Mouse (Mus musculus) hematopoietic stem cell, adult 5-6 weeks (primary cell): ENCODE measurements at regions not wholly inside any gene's neighbourhood (a gene's known extent, or its start where the extent isn't known, plus 50 kb on each side); places are given as distances from the start of the nearest gene placed in this dataset.
A peak's percentile ranks its signal among the peaks of the same experiment; 100 is the strongest.

Source experiments
- ATAC-seq, 2 experiments: fragments of 125-278 bp in 1 of 2; replicated peaks in 1 of 2; 2 replicates each; pipeline ENCODE4 v1.8.0; 2016 to 2017; ENCODE audit warnings: inconsistent platforms in 2 of 2, mild to moderate bottlenecking in 2 of 2, moderate number of reproducible peaks in 2 of 2, low read depth in 1 of 2, moderate TSS enrichment in 1 of 2; ENCODE audit not compliant: low FRiP score in 2 of 2, poor library complexity in 2 of 2, severe bottlenecking in 2 of 2, insufficient read depth in 1 of 2, low TSS enrichment in 1 of 2

DNA sequence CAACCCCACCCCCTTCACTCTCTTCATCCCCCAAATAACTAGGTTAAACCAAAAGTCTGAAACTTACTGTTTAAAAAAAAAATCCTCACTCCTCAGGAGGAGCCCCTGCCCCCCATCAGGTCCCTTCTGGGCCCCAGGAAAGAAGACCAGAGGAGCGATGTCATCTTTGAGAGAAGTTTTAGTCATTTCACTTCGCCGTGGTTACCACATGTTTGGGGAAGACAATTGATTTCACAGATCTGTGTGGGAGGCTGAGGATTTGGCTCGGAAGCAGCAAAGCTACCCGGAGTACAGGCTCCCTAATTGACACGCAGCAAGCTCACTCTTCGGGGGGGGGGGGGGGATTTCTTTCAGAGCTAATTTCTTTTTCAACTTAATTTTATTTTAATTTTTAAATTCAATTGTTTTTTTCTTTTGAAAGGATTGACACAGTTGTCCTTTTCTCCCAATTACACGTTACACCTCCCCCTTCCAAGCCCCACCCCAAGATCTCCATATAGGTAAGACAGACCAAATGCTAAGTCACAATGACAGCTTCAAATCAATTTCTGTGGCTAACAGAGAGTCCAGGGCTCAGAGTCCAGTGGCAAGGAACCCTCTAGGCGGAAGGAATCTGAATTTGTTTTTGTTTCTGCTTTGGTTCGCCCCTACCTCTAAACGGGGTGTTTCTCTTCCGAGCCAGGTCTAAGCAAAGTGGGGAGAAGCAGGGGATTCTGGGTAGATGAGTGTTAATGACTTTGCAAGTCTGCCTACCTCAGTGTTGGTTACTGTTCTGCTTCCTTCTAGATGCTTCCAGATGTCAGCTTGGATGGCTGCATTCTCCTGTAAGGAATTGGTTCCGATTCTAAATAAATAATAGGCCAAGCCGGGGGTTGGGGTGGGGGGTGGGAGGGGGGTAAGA lies 98.2 kb upstream of the Ado start:
- ATAC-seq = peak; percentile 47 to 63

DNA sequence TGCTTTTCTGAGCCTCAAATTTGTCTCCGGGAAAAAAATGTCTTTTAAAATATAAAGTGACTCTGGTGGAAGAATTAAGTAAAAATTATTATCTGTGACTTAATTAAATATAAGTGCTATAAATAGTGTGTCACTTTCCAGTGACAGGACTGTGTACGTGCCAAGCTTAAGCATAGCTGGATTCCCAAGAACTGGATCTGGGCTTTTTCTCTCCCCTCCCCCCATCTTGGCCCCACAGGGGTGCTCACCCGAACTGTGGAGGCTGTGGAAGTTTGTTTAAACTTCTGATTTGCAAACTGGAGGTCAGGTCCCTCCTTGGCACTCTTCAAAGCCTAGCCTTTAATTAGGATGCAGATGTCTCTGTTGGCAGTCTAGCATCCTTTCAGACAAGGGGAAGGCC lies 97.1 kb upstream of the Ado start:
- ATAC-seq = no peak

- peak in 1 of 2 experiments; percentile 16; a peak in 1 of 4 replicates for ATAC-seq
Measured at GRCm38 (mm10) chr10:67644280-67644679, 95.5 kb upstream of the Ado start.

- no peak for ATAC-seq
Measured at GRCm38 (mm10) chr10:67643685-67644084, 94.9 kb upstream of the Ado start.

DNA sequence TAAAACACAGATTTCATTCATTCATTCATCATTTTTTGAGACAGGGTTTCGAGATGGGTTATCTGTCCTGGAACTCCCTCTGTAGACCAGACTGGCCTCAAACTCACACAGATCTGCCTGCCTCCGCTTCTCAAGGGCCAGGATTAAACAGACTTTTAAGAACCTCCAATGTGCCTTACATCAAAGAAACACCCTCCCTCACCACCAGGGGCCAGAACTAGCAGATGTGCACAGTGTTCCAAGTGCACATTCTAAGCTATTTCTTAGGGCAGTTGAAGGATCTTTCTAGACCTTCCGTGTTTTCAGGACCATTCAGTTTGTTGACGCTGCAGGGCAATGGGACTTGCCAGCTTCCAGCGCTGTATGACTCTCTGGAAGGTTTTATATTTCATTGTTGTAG lies 88.6 kb upstream of the Ado start:
- ATAC-seq = peak; percentile 73 to 80

GRCm38 (mm10) chr10:67636569-67636968 lies 87.8 kb upstream of the Ado start:
- ATAC-seq = peak; percentile 75 to 79

DNA sequence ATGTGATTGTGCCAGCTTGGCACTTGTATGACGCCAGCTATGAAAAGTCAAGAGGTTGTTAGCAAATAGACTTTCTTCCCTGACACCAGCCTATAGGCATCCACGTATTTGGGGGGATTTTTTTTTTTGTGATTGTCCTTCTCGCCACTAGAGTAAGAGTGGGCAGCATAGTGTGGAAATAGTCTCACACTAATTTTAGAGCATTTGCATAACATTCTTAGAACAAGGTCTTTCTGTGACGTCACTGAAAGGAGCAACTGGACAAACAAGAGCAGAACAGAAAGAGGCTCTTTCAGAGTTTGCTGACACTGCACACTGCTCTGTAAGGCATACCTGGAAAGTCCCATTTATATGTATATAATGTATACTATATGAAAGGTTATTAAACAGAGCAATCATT lies 86.0 kb upstream of the Ado start:
- no peak for ATAC-seq

DNA sequence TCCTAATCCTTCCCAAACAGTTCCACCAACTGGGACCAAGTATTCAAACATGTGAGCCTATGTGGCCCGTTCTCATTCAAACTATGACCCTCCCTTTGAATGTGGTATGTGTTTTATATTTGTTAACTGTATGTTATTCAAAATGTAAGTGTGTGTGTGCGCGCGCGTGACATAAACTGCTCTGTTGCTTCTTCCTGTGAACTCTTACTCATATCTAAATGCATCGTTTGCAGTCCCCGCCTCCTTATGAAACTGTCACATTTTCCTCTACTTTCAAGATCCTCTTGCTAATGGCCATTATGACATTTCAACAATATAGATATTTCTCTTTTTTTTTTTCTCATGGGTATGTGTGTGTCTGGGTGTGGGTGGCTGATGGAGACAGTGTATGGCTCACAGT lies 84.3 kb upstream of the Ado start:
- no peak for ATAC-seq

- ATAC-seq = no peak
Measured at GRCm38 (mm10) chr10:67623338-67623737, 74.6 kb upstream of the Ado start.

DNA sequence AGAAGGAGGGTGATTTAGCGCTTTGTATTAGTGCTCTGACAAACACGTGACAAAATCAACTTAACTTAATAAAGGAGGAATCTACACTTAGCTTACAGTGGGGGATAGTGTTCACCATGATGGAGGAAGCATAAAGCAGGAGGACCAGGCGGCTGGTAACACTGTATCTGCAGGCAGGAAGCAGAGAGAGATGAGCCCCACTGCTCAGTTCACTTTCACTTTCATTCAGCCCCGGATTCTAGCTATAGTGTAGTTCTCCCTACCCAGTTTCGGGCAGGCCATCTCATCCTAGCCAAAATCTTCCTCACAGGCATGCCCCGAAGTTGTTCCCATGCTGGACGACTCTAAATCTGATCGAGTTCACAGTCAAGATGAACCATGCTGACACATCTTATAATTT lies 71.3 kb upstream of the Ado start:
- ATAC-seq = no peak

- ATAC-seq = no peak
Measured at GRCm38 (mm10) chr10:67618112-67618511, 69.4 kb upstream of the Ado start.

DNA sequence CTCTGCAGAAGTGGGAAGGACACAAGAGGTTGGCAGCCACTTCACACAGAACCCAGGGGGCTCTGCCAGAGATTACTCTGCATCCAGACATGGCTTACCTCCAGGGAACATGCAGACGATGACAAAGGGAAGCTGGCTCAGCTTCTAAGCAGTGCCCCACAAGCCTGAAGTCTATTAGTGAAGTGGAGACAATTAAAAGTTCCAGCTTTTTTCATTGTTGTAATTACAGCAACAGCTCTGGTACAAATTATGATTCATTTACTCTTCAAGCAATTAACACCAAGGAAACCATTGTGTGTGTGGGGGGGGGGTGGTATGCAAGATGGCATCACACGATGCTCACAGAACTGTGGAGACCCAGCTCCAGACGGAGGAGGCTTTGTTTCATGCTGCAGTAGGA lies 66.3 kb upstream of the Ado start:
- no peak for ATAC-seq

DNA sequence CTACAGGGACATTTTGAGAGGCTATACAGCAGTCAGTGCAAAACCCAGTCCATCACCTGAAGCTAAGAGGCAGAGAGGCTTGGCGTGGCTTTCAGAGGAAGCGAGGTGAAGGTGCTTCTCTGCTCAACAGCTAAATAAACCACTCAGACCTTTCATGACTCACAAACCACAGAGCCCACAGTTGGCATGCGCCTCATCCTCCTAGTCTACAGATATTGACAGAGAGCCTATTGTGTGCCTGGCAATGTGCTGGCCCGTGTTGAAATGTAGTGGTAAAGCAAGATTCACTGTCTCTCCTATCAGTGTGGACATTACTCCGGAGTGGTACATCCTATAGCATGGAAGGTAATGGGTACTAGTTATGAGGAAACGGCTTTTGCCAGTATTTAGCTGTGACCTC lies 61.9 kb upstream of the Ado start:
- ATAC-seq = peak; percentile 70 to 75

- ATAC-seq = no peak
Measured at GRCm38 (mm10) chr10:67608033-67608432, 59.3 kb upstream of the Ado start.

DNA sequence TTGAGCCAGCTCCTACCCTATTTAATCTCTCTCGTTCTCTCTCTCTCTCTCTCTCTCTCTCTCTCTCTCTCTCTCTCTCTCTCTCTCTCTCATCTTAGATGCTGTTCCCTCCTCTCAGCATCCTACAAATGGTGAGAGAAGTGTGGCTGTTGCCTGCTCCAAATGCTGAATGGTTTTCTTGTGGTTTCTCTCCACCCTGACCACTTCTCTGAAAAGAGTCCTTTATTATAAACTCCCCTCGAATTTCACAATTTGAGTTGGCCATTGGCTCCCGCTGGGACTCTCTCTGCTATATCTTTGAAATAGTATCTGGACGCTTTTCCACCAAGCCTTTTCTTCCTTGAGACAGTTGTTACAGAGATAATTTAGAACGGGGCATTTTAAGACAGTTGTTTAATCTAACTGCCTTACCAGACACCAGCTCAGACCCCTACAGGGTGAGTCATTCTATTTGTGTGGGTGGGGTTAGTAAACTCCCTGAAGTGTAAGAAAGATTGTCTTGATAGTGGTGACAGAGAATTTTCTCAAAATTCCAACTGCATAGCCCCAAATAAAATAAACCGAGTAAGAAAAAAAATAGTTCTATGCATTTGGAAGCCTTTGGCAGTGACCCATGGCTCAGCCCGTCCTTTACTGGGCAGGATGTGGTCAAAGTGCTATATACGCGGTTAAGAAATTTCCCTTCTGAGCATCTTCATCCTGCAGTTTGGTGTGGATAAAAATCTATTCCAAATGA lies 58.7 kb upstream of the Ado start:
- peak; percentile 14 to 22; a peak in 1 of 4 replicates for ATAC-seq

DNA sequence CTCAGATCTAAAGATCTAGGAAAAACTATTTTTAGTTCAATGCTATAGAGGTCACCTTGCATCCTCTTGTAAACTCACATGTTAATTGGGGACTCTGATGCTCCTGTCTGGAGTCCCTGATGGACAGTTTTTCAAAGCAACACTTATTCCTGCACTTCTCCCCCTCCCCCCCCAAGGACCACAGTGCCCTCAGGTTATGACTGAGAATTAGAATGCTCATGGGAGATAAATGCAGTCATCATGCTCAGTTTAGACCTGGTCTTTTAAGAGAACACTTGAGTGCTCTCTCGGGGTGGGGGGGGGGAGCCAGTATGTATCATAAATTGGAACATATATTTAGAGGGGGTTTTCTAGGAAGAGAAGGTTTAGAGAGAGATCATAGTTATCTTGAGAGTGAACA lies 58.0 kb upstream of the Ado start:
- no peak for ATAC-seq

DNA sequence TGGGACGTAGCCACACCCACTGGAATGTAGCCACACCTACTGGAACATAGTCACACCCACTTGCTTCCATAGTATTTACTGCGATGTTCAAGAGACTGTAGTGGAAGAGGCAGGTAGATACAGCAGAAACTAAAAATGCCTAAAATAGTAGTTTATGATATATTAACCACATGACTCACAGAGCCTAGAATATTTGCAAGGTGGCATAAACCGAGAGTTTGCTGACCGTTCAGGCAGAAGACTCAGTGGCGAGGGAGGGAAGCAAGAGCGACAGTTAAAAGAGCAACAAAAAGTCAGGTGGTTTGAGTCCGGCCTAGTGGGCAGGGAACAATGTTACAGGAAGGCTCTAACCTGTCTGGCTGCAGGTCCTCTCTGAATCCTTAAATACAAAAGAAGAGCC lies 50.6 kb upstream of the Ado start:
- no peak for ATAC-seq

GRCm38 (mm10) chr10:67598590-67599047 lies 49.9 kb upstream of the Ado start:
- peak; percentile 70 to 80 for ATAC-seq
